Mouse (Mus musculus) granulocyte monocyte progenitor cell, adult 5-6 weeks (primary cell): ENCODE measurements around the gene Zfp276. TPM values are rescaled to one million over a fixed set of nuclear protein-coding genes. Genes with fewer than 3 reads are reported as not detected.
"Not testable (repeated sequence)": the region's sequence is repeated elsewhere in the genome, so short reads cannot be mapped to it uniquely, and the experiment has no call there.

ENCODE experiments used
- ATAC-seq: replicated peaks from 2 replicates; pipeline ENCODE4 v1.8.0; 2016; ENCODE audit warnings: mild to moderate bottlenecking, moderate TSS enrichment, inconsistent platforms; ENCODE audit not compliant: poor library complexity, severe bottlenecking
- total RNA-seq, 2 experiments: library from RNA; stranded (forward) in 1 of 2; stranded (reverse) in 1 of 2; fragments of 200-712, 200-1000 nt in 1 of 2; fragments of >200 nt in 1 of 2; fragmentation: Nextera tagmentation in 1 of 2; gene quantifications; 2 replicates each; pipeline ENCODE4 v1.2.3; 2014 to 2017

Gene Zfp276
- total RNA-seq (2014; fragmentation: Nextera tagmentation) (10.7 and 13.9 TPM in 2 replicates), total RNA-seq (2017) (7.8 and 9.9 TPM in 2 replicates)

GRCm38 (mm10) chr8:123254099-123254885, at the start of gene Zfp276, which contains the start of gene Vps9d1:
TSS of gene Zfp276 (plus strand) at chr8:123254195.
TSS of gene Vps9d1 (minus strand) at chr8:123254348.
- peak; percentile 85 for ATAC-seq

GRCm38 (mm10) chr8:123211876-123212275, 42.1 kb upstream of the Zfp276 start:
- ATAC-seq, result no peak

- peak; percentile 92 for ATAC-seq
Measured at GRCm38 (mm10) chr8:123212321-123213117, 41.5 kb upstream of the Zfp276 start, which contains the start of the genes Chmp1a and Spata33. TSS of gene Chmp1a (minus strand) at chr8:123212763. TSS of gene Spata33 (plus strand) at chr8:123212832.

GRCm38 (mm10) chr8:123213118-123213772, 40.8 kb upstream of the Zfp276 start:
- peak; percentile 5; the same call in 1 of the 2 replicates for ATAC-seq

GRCm38 (mm10) chr8:123215430-123215829, 38.6 kb upstream of the Zfp276 start:
- ATAC-seq, result no peak

GRCm38 (mm10) chr8:123220917-123221316, 33.1 kb upstream of the Zfp276 start:
- no peak for ATAC-seq

GRCm38 (mm10) chr8:123224278-123225266, 29.4 kb upstream of the Zfp276 start, which contains the start of gene Cdk10:
TSS of gene Cdk10 (plus strand) at chr8:123224842.
- ATAC-seq, result peak; percentile 94

GRCm38 (mm10) chr8:123228416-123228815, 25.6 kb upstream of the Zfp276 start:
- ATAC-seq, result no peak

GRCm38 (mm10) chr8:123230326-123230725, 23.7 kb upstream of the Zfp276 start:
- not testable (repeated sequence) for ATAC-seq

GRCm38 (mm10) chr8:123231742-123232141, 22.3 kb upstream of the Zfp276 start:
- no peak for ATAC-seq

- no peak for ATAC-seq
Measured at GRCm38 (mm10) chr8:123232553-123232952, 21.4 kb upstream of the Zfp276 start.

GRCm38 (mm10) chr8:123233300-123233699, 20.7 kb upstream of the Zfp276 start:
- no peak for ATAC-seq

- ATAC-seq, result no peak
Measured at GRCm38 (mm10) chr8:123233760-123234159, 20.2 kb upstream of the Zfp276 start.

GRCm38 (mm10) chr8:123234918-123235519, 19.0 kb upstream of the Zfp276 start:
- no peak; the same call in 1 of the 2 replicates for ATAC-seq

- peak; percentile 94 for ATAC-seq
Measured at GRCm38 (mm10) chr8:123235520-123236497, 18.2 kb upstream of the Zfp276 start, which contains the start of gene Spata2l. TSS of gene Spata2l (minus strand) at chr8:123236233.

GRCm38 (mm10) chr8:123239398-123239797, 14.6 kb upstream of the Zfp276 start:
- ATAC-seq, result no peak

GRCm38 (mm10) chr8:123242107-123242923, 11.7 kb upstream of the Zfp276 start:
- ATAC-seq, result no peak
